Mouse (Mus musculus) limb, embryonic 13.5 days (tissue): ENCODE measurements around the gene Klf12. TPM values are rescaled to one million over a fixed set of nuclear protein-coding genes. Genes with fewer than 3 reads are reported as not detected.

Source experiments
- ATAC-seq: fragments of 200-750 bp; cut with Nextera tagmentation; 2 replicates; pipeline ENCODE4 v1.8.0; 2017; ENCODE audit warnings: low read depth, moderate number of reproducible peaks, moderate TSS enrichment; ENCODE audit not compliant: low FRiP score
- H3K27ac ChIP-seq: fragments of 300-500 bp; sonication (generic); 2 replicates; pipeline ENCODE4 v1.5.1; 2015; ENCODE audit warnings: inconsistent platforms, mild to moderate bottlenecking, moderate library complexity
- H3K27me3 ChIP-seq: fragments of 300-500 bp; sonication (generic); 2 replicates; pipeline ENCODE4 v1.6.1; 2015; ENCODE audit warnings: mild to moderate bottlenecking, inconsistent platforms
- H3K36me3 ChIP-seq: fragments of 300-500 bp; sonication (generic); 2 replicates; pipeline ENCODE4 v1.6.1; 2015; ENCODE audit warnings: inconsistent platforms, mild to moderate bottlenecking, moderate library complexity
- H3K4me1 ChIP-seq: fragments of 300-500 bp; sonication (generic); 2 replicates; pipeline ENCODE4 v1.6.1; 2015; ENCODE audit warnings: inconsistent platforms
- H3K4me2 ChIP-seq: fragments of 300-500 bp; sonication (generic); replicated peaks from 2 replicates; pipeline ENCODE4 v1.6.1; 2015; ENCODE audit warnings: inconsistent platforms, mild to moderate bottlenecking, moderate library complexity
- H3K4me3 ChIP-seq: fragments of 300-500 bp; sonication (generic); 2 replicates; pipeline ENCODE4 v1.5.1; 2015; ENCODE audit warnings: moderate library complexity, mild to moderate bottlenecking, inconsistent platforms
- H3K9ac ChIP-seq: fragments of 300-500 bp; sonication (generic); 2 replicates; pipeline ENCODE4 v1.6.1; 2015; ENCODE audit warnings: mild to moderate bottlenecking, inconsistent platforms
- H3K9me3 ChIP-seq: fragments of 300-500 bp; sonication (generic); 2 replicates; pipeline ENCODE4 v1.6.1; 2016; ENCODE audit warnings: inconsistent platforms
- WGBS: fragments of 180-500 bp; shearing (Covaris S2); methylation state at CpG from one replicate; pipeline ENCODE4 v1.1.7; 2015; 5-methylcytosine and 5-hydroxymethylcytosine counted together
- polyA plus RNA-seq: library from polyadenylated mRNA; unstranded; fragments of >200 nt; fragmentation: Nextera tagmentation; extraction: Ambion mirVana; gene quantifications from 2 replicates; pipeline ENCODE4 v1.2.1, GENCODE M21; 2015

Klf12 gene
- polyA plus RNA-seq, 1 experiment from 2014 or later, result 40.5 TPM

- Histone ChIP-seq H3K4me3 (no peak overlapping the region), H3K27ac (no peak overlapping the region), H3K36me3 (peaks cover 3% of the 10 kb centered on the region), H3K27me3 (no peaks in the 10 kb centered on the region), H3K9ac (no peak overlapping the region), H3K4me2 (no peak overlapping the region), H3K4me1 (peaks cover 29% of the 10 kb centered on the region), H3K9me3 (no peaks in the 10 kb centered on the region)
- no peak for ATAC-seq
- 27% methylated on average over 6 of the region's 6 CpGs for WGBS
Measured at GRCm38 (mm10) chr14:100113419-100113818, 171.1 kb downstream of the Klf12 start.

DNA sequence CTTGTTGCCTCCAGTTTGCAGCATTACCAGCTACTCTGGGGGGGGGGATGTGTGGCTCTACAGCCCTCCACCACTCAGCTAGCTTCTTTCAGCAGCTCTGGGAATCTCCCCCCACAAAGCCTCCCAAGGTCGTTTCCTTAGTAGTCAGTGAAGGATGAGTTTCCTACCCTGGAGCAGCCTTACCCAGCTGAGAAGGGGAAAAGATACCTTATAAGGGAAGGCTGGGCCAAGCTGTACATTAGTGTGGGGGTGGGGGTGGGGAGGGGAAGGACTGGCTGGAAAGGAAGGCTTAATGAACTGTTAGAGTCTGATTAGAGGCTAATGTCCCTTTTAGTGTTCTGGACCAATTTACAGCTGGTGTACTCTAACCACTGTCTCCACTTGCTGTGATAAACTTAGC lies 172.7 kb downstream of the Klf12 start:
- H3K4me1 ChIP-seq, result peaks cover 29% of the 10 kb centered on the region
- no peaks in the 10 kb centered on the region for H3K27me3 ChIP-seq
- no peak overlapping the region for H3K4me3 ChIP-seq
- 4% methylated on average over 1 of the region's 1 CpGs for WGBS
- no peak overlapping the region for H3K9ac ChIP-seq
- ATAC-seq, result no peak
- H3K4me2 ChIP-seq, result no peak overlapping the region
- H3K27ac ChIP-seq, result no peak overlapping the region
- no peaks in the 10 kb centered on the region for H3K9me3 ChIP-seq
- H3K36me3 ChIP-seq, result peaks cover 12% of the 10 kb centered on the region

DNA sequence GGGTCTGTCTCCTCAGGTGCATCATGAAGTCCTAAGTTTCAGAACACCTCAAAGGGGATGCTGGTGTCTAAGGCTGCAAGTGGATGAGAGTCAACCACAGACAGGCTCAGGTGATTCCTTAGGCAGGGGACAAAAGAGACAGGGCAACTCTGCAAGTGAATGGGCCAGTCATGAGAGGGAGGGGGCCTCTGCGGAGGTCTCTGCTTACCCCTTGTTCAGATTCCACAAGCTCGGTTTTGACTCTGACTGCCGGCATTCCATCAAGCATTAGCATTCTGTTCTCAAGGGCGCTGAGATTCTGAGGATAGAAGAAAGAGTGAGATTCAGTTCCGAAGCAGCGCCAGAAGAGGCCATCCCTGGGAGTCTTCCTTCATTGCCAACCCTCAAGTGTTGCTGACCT lies 174.9 kb downstream of the Klf12 start:
- no peak overlapping the region for H3K4me2 ChIP-seq

DNA sequence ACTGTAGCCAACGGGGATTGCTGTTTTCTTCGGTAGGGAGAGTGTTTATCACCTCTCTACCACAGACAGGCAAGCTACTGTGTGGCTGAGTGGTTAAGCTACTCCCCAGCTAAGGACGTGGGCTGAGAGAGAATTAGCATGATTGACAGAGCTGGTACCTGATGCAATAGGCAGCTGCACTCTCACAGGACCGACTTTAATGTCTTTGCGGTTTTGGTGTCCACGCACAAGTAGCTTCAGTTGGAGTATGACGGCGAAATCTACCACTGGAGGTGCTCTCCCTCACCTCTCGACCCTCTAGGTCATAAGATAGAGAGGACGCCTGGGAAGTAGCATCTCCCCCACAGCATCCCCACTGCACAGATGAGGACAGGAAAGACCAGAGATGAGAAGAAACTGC lies 178.9 kb downstream of the Klf12 start:
- Histone ChIP-seq H3K9ac (no peak overlapping the region), H3K4me1 (peaks cover 9% of the 10 kb centered on the region), H3K27ac (no peak overlapping the region), H3K36me3 (peaks cover 12% of the 10 kb centered on the region), H3K4me2 (no peak overlapping the region), H3K27me3 (no peaks in the 10 kb centered on the region), H3K9me3 (no peaks in the 10 kb centered on the region), H3K4me3 (no peak overlapping the region)
- WGBS, result 84% methylated on average over 10 of the region's 10 CpGs
- ATAC-seq, result no peak

More for the DNA sequence above, 174.9 kb downstream of the Klf12 start:
- Histone ChIP-seq H3K27me3 (no peaks in the 10 kb centered on the region), H3K4me3 (no peak overlapping the region), H3K27ac (no peak overlapping the region), H3K36me3 (peaks cover 12% of the 10 kb centered on the region), H3K9ac (no peak overlapping the region), H3K9me3 (no peaks in the 10 kb centered on the region), H3K4me1 (peaks cover 35% of the 10 kb centered on the region)
- WGBS, result 40% methylated on average over 6 of the region's 6 CpGs
- ATAC-seq, result no peak

GRCm38 (mm10) chr14:100104818-100105217 lies 179.7 kb downstream of the Klf12 start:
- Histone ChIP-seq H3K36me3 (peaks cover 12% of the 10 kb centered on the region), H3K4me3 (no peak overlapping the region), H3K4me1 (peaks cover 6% of the 10 kb centered on the region), H3K4me2 (no peak overlapping the region), H3K27ac (no peak overlapping the region), H3K27me3 (no peaks in the 10 kb centered on the region), H3K9me3 (no peaks in the 10 kb centered on the region), H3K9ac (no peak overlapping the region)
- no peak for ATAC-seq
- 69% methylated on average over 12 of the region's 12 CpGs for WGBS

GRCm38 (mm10) chr14:100103818-100104217 lies 180.7 kb downstream of the Klf12 start:
- 81% methylated on average over 6 of the region's 6 CpGs for WGBS

DNA sequence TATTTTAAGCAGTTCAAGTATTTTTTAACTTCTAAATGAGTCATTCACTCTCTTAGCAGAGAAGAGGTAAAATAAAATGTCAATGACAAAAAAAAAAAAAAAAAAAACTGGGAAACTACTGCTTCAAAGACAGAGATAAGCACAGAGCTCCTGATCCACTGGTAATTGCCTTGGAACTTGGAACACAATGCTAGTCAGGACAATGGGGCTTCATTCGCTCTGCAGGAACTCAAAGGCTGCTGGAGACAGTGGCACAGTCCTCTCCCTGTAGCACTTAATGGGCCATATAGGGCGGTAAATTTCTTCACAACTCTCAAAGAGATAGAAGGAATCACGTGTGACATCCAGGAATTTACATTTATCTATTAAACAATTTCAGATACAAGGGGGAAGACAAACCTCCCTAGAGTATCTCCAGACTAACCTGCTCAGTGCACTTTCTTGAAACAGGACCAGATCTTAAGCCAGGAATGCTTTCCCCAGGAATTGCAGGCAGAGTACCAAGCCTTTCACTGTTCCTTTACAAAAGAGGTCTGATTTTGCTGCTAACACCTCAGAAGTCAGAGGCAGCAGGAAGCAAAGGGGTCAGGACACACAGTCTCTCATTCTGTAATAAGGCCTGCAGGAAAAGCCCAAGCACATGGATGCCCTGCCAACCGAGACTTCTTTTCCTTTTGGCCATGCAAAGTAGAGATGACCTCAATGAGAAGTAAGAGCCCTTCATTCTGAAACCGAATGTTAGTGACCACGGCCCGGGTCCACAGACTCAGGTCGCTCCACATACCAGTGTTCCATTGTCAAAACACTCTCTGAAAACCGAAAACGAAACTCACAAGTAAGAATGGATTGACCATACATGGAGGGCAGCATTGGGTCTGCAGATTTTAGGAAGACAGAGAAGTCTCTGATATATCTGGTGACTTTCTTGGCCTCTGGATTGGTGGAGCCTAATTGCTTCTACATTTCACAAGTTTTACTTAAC lies 187.0 kb downstream of the Klf12 start:
- Histone ChIP-seq H3K9ac (no peak overlapping the region), H3K9me3 (no peaks in the 10 kb centered on the region), H3K36me3 (no peaks in the 10 kb centered on the region), H3K4me1 (no peaks in the 10 kb centered on the region), H3K27me3 (no peaks in the 10 kb centered on the region), H3K4me2 (no peak overlapping the region), H3K27ac (no peak overlapping the region), H3K4me3 (no peak overlapping the region)
- WGBS, result 83% methylated on average over 10 of the region's 10 CpGs
- no peak for ATAC-seq

More at GRCm38 (mm10) chr14:100103818-100104217, 180.7 kb downstream of the Klf12 start:
- Histone ChIP-seq H3K4me3 (no peak overlapping the region), H3K27me3 (no peaks in the 10 kb centered on the region), H3K9ac (no peak overlapping the region), H3K27ac (no peak overlapping the region), H3K4me1 (peaks cover 6% of the 10 kb centered on the region), H3K36me3 (peaks cover 12% of the 10 kb centered on the region), H3K9me3 (no peaks in the 10 kb centered on the region), H3K4me2 (no peak overlapping the region)
- no peak for ATAC-seq

- no peak overlapping the region for H3K4me3 ChIP-seq
- H3K27me3 ChIP-seq, result no peaks in the 10 kb centered on the region
- WGBS, result 68% methylated on average over 3 of the region's 3 CpGs
- H3K36me3 ChIP-seq, result no peaks in the 10 kb centered on the region
- no peak for ATAC-seq
- no peaks in the 10 kb centered on the region for H3K9me3 ChIP-seq
- no peaks in the 10 kb centered on the region for H3K4me1 ChIP-seq
- H3K9ac ChIP-seq, result no peak overlapping the region
- H3K27ac ChIP-seq, result no peak overlapping the region
- no peak overlapping the region for H3K4me2 ChIP-seq
Measured at GRCm38 (mm10) chr14:100095730-100096129, 188.7 kb downstream of the Klf12 start.

DNA sequence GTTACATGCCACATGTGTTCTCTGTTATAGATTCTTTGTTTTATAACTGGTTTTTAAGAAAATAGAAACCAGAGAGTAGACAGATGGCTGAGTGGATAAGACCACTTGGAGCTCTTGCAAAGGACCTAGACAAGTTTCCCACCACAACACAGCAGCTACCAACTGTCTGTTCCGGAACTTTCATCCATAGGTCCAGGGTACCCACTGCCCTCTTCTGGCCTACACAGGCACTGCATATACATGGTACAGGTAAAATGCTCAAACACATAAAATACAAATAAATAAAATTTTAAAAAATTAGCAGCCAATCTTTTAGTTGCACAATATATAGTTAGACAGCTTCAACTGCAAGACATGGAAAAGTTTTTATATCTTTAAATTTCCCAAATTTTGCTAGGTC lies 194.0 kb downstream of the Klf12 start:
- 88% methylated on average over 1 of the region's 1 CpGs for WGBS

DNA sequence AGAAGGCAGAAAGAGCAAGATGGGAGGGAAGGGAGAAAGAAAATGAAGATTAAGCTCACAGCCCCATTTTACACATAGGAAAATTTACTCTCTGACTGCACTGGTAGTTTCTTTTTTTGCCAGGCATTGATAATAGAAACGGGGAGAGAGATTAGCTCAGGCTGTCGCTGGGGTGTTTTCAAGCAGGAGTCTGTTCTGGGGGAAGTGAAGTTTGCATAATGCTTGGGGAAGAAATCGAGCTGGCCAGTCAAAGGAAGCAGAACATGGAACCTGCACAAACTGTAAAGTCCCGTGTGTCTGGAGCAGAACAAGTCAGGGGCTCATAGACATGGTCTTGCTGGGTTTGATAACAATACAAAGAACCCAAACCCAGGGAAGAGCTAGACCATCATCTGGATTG lies 204.9 kb downstream of the Klf12 start:
- H3K4me1 ChIP-seq, result no peaks in the 10 kb centered on the region
- H3K36me3 ChIP-seq, result 0 out of 2 replicates have a peak, but pooled peaks cover 4% of the 10 kb centered on the region
- no peaks in the 10 kb centered on the region for H3K9me3 ChIP-seq
- no peak overlapping the region for H3K4me3 ChIP-seq
- no peak overlapping the region for H3K27ac ChIP-seq
- H3K9ac ChIP-seq, result no peak overlapping the region
- H3K4me2 ChIP-seq, result no peak overlapping the region
- no peaks in the 10 kb centered on the region for H3K27me3 ChIP-seq
- no peak for ATAC-seq
- 80% methylated on average over 4 of the region's 4 CpGs for WGBS

More for the DNA sequence above, 194.0 kb downstream of the Klf12 start:
- H3K4me2 ChIP-seq, result no peak overlapping the region
- no peaks in the 10 kb centered on the region for H3K27me3 ChIP-seq
- H3K9me3 ChIP-seq, result no peaks in the 10 kb centered on the region
- H3K36me3 ChIP-seq, result peaks cover 9% of the 10 kb centered on the region
- H3K4me1 ChIP-seq, result no peaks in the 10 kb centered on the region
- no peak overlapping the region for H3K9ac ChIP-seq
- no peak for ATAC-seq
- no peak overlapping the region for H3K4me3 ChIP-seq
- no peak overlapping the region for H3K27ac ChIP-seq

- ATAC-seq, result peak; percentile 64
- Histone ChIP-seq H3K36me3 (no peaks in the 10 kb centered on the region), H3K4me2 (no peak overlapping the region), H3K27me3 (no peaks in the 10 kb centered on the region), H3K4me1 (0 out of 2 replicates have a peak, but pooled peaks cover 3% of the 10 kb centered on the region), H3K9ac (no peak overlapping the region), H3K4me3 (no peak overlapping the region), H3K27ac (no peak overlapping the region), H3K9me3 (no peaks in the 10 kb centered on the region)
- WGBS, result 77% methylated on average over 12 of the region's 12 CpGs
Measured at GRCm38 (mm10) chr14:100072431-100073195, 211.9 kb downstream of the Klf12 start.

DNA sequence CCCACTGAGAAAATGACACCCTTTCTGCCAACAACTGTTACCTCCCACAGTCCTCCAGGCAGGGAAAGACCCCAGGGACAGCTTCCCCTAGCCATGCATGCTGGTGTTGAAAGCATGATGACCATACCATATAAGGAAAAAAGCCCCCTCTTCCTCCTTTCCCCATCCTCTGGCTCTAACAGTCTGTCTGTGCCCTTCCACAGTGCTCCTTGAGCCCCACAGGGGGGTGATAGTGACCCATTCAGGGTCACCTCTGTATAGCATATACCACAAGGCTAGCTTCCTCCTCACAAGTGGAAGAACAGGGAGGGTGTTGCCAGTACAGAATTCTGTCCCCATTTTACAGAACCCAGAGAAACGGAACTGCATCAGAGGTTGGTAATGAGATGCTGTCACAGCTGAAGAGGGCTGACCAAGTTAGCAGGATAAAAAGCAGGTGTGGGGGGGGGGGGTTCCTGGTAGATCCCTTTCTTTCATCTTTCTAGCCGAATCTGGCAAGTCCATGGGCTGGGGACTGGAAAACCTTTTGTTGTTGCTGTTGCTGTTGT lies 214.9 kb downstream of the Klf12 start:
- Histone ChIP-seq H3K4me3 (no peak overlapping the region), H3K4me1 (0 out of 2 replicates have a peak, but pooled peaks cover 3% of the 10 kb centered on the region), H3K9me3 (no peaks in the 10 kb centered on the region), H3K27me3 (no peaks in the 10 kb centered on the region), H3K27ac (no peak overlapping the region), H3K9ac (no peak overlapping the region), H3K36me3 (peaks cover 4% of the 10 kb centered on the region; the same call in 1 of the 2 replicates), H3K4me2 (no peak overlapping the region)
- WGBS, result 41% methylated on average over 2 of the region's 2 CpGs
- ATAC-seq, result no peak
